Mouse (Mus musculus) ES-E14 (cell line): Measurements from ENCODE around the gene Pold3. TPM values are rescaled to one million over a fixed set of nuclear protein-coding genes. Genes with fewer than 3 reads are reported as not detected.
A peak's percentile ranks its signal among the peaks of the same experiment; 100 is the strongest.

Experiments used
- DNase-seq: peaks from one replicate; pipeline ENCODE4 v3.0.0-alpha.2; 2013; ENCODE audit warnings: low read depth, low spot score
- H3K27ac ChIP-seq: 2 replicates; pipeline ENCODE4 v1.5.1; 2012; ENCODE audit warnings: low read depth, mild to moderate bottlenecking, low read length, moderate library complexity, mixed read lengths; ENCODE audit not compliant: poor library complexity, insufficient read depth, severe bottlenecking
- H3K36me3 ChIP-seq: 2 replicates; pipeline ENCODE4 v1.6.1; 2012; ENCODE audit warnings: mild to moderate bottlenecking, low read length, moderate library complexity, mixed read lengths; ENCODE audit not compliant: control insufficient read depth, poor library complexity, insufficient read depth, severe bottlenecking
- H3K4me1 ChIP-seq, 2 experiments: fragments of 150-350 bp in 1 of 2; sonication (generic) in 1 of 2; 2 replicates each; pipeline ENCODE4 v1.6.1; 2012; ENCODE audit warnings: low read length in 2 of 2, mild to moderate bottlenecking in 1 of 2, mixed read lengths in 1 of 2; ENCODE audit not compliant: control insufficient read depth in 2 of 2, insufficient read depth in 2 of 2, poor library complexity in 1 of 2
- H3K4me3 ChIP-seq, 2 experiments: fragments of 150-350 bp in 1 of 2; sonication (generic) in 1 of 2; 2 replicates each; pipeline ENCODE4 v1.5.1; 2012; ENCODE audit warnings: low read length in 2 of 2, low read depth in 1 of 2, mild to moderate bottlenecking in 1 of 2, mixed read lengths in 1 of 2; ENCODE audit not compliant: insufficient read depth in 1 of 2, poor library complexity in 1 of 2, severe bottlenecking in 1 of 2
- H3K9ac ChIP-seq: 2 replicates; pipeline ENCODE4 v1.6.1; 2012; ENCODE audit warnings: low read depth, mild to moderate bottlenecking, low read length, mixed read lengths; ENCODE audit not compliant: poor library complexity, insufficient read depth, severe bottlenecking
- H3K9me3 ChIP-seq: fragments of 150-350 bp; sonication (generic); 2 replicates; pipeline ENCODE4 v1.6.1; 2012; ENCODE audit warnings: low read depth, mild to moderate bottlenecking, low read length; ENCODE audit not compliant: control insufficient read depth, insufficient read depth
- CHD2 ChIP-seq: IDR thresholded peaks from 2 replicates; pipeline ENCODE4 v1.6.1; 2014; ENCODE audit warnings: mild to moderate bottlenecking, low read depth, low read length, inconsistent platforms
- HCFC1 ChIP-seq: IDR thresholded peaks from 2 replicates; pipeline ENCODE4 v1.6.1; 2012; ENCODE audit warnings: low read length, inconsistent platforms, borderline replicate concordance; ENCODE audit not compliant: insufficient read depth
- MAFK ChIP-seq: IDR thresholded peaks from 2 replicates; pipeline ENCODE4 v1.6.1; 2014; ENCODE audit warnings: mild to moderate bottlenecking, low read depth, low read length, inconsistent platforms; ENCODE audit not compliant: insufficient read depth
- ZC3H11A ChIP-seq: IDR thresholded peaks from 2 replicates; pipeline ENCODE4 v1.6.1; 2012; ENCODE audit warnings: low read depth, mild to moderate bottlenecking, inconsistent platforms, low read length, borderline replicate concordance
- ZNF384 ChIP-seq: IDR thresholded peaks from 2 replicates; pipeline ENCODE4 v1.6.1; 2012; ENCODE audit warnings: low read depth, low read length, inconsistent platforms
- in situ Hi-C, 2 experiments: fragments of 600-800 bp; cut with MboI; formaldehyde crosslinking; loops; one replicate each; pipeline ENCODE4 v1.15.1; 2025; ENCODE audit warnings: low sequenced_read_pairs in 2 of 2, inconsistent platforms in 1 of 2; ENCODE audit not compliant: unreplicated experiment in 2 of 2
- total RNA-seq: library from RNA; depleted of rRNA; stranded (reverse); fragments of 300-350 nt; gene quantifications from 2 replicates; pipeline ENCODE4 v1.2.3, GENCODE M21; 2012

Pold3 gene
- total RNA-seq, 1 experiment = 42.5 TPM

DNA sequence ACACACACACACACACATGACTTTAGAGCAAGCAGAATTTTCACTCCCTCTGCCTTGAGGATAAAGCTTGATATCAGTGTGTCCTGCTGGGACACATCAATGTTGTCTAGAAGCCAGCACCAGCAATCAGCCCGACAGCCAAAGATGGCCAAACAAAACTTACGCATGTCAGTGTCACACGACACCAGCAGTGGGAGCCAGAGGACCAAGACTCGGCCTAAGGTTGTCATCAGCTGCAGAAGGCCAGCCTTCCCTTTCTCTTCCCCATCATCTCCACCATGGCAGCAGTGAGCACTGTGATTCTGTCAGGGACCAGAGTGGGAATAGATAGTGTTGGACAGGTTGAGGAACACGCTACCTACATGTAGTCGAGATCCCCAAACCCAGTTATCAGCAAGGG is 2.1 kb upstream of the Pold3 start:
- H3K4me3 ChIP-seq = no peak overlapping the region
- H3K27ac ChIP-seq = no peak overlapping the region
- DNase-seq = peak; percentile 44
- no peaks in the 10 kb centered on the region for H3K9me3 ChIP-seq
- in situ Hi-C loops = no loop called here
- H3K9ac ChIP-seq = no peak overlapping the region
- peaks cover 2 to 3% of the 10 kb centered on the region in 2 experiments; a peak in 1 of 4 replicates for H3K4me1 ChIP-seq
- H3K36me3 ChIP-seq = no peaks in the 10 kb centered on the region
- no peak for TF ChIP-seq CHD2
- TF ChIP-seq MAFK = no peak
- no peak for TF ChIP-seq ZC3H11A
- no peak for TF ChIP-seq ZNF384
- TF ChIP-seq HCFC1 = no peak

DNA sequence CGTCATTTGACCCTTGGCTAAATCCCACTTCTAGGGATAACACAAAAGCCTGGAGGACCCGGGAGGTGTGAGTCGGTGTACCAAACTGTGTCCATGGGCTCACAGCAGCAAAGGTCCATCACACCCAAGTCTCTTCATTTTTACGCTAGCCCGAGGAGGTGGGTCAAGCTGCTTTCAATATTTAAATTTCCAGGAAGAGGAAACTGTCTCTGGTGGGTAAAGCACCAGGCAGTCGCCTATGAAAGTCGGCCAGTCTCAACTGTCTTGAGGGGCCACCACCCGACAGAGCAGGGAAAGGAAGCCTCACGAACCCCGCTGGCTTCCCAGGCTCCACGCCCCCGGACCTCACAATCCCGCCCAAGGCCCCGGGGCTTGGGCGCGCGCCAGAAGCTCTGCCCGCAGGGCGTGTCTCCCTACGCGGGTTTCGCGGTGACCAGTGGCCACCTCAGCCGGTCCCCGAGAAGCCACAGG is 539 bp downstream of the Pold3 start:
- DNase-seq = peak; percentile 30
- Histone ChIP-seq H3K9ac (peak overlapping the region; percentile 98), H3K27ac (peak overlapping the region; percentile 90), H3K9me3 (no peaks in the 10 kb centered on the region), H3K4me1 (peaks cover 4 to 5% of the 10 kb centered on the region in 2 experiments; a peak in 2 of 4 replicates), H3K36me3 (peaks cover 2% of the 10 kb centered on the region; the same call in 1 of the 2 replicates), H3K4me3 (peak overlapping the region; percentile 82 to 97)
- in situ Hi-C loops = no loop called here
- TF ChIP-seq HCFC1 (no peak), MAFK (no peak), CHD2 (no peak), ZNF384 (no peak), ZC3H11A (no peak)

DNA sequence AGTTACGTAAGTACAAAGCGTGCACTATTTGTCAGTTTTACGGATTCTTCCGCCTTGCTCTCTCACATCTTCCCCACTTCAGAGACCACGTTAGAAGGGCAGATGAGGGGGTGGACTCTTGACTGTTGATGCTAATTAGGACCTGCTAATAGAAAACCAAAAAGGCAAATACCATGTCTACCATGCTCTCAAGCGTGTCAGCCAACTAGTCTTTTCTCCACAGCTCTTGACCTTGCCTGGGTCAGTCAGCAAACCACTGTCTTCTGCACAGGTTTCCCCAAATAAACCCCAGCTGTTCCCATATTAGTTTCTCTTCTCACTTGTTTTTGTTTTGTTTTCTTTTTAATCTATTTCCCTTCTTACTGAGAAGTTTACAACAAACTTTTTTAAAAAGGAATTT is 7.1 kb downstream of the Pold3 start:
- TF ChIP-seq MAFK = no peak
- TF ChIP-seq ZC3H11A = no peak
- TF ChIP-seq HCFC1 = no peak
- TF ChIP-seq CHD2 = no peak
- no peak for TF ChIP-seq ZNF384
- no peak overlapping the region for H3K4me3 ChIP-seq
- H3K9ac ChIP-seq = no peak overlapping the region
- in situ Hi-C loops = no loop called here
- H3K9me3 ChIP-seq = no peaks in the 10 kb centered on the region
- H3K4me1 ChIP-seq = peaks cover 2 to 5% of the 10 kb centered on the region in 2 experiments; a peak in 2 of 4 replicates
- no peak for DNase-seq
- no peak overlapping the region for H3K27ac ChIP-seq
- peaks cover 14% of the 10 kb centered on the region; the same call in 1 of the 2 replicates for H3K36me3 ChIP-seq

DNA sequence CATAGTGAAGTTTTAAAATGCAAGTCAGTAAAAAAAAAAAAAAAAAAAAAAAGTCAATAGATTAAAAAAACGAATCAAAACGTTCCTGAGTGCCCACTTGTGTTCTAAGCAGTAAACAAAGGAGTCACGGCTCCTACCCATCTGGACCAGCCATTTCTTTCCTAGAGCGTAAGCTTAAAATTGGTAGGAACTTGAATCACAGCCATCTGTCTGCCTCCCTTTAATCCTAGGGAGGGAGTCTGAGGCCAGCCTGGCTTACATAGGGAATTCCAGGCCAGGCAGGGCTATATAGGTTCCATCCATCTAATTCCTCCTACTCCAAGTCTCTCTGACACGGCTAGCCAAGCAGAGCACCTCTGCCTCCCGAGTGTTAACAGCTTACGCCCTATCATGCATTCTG is 7.5 kb downstream of the Pold3 start:
- in situ Hi-C loops = no loop called here
- no peak overlapping the region for H3K9ac ChIP-seq
- no peaks in the 10 kb centered on the region for H3K9me3 ChIP-seq
- no peak for DNase-seq
- peaks cover 16% of the 10 kb centered on the region; the same call in 1 of the 2 replicates for H3K36me3 ChIP-seq
- no peak overlapping the region for H3K4me3 ChIP-seq
- TF ChIP-seq CHD2 (no peak), HCFC1 (no peak), ZNF384 (no peak), ZC3H11A (no peak), MAFK (no peak)
- H3K27ac ChIP-seq = no peak overlapping the region
- H3K4me1 ChIP-seq = peaks cover 2% of the 10 kb centered on the region in 2 experiments; a peak in 2 of 4 replicates

DNA sequence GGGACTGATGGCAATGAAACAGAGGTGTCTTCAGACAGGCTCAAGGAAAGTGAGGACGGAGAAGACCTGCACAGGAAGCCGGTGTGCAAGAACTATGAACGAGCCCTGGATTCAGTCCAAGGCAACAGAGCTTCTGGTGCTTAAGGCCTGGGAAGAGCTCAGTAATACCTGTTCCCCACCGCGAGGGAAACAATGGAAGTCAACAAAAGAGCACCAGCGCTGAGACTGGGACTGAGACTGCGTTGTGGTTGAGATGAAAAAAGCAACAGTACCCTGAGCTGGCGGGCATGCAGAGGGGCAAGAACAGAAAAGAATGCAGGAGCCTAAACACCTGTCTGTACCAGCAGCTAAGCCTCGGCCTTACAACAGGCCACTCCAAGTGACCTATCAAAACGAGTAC is 9.9 kb downstream of the Pold3 start:
- H3K4me3 ChIP-seq = no peak overlapping the region
- H3K9ac ChIP-seq = no peak overlapping the region
- in situ Hi-C loops = no loop called here
- no peak for TF ChIP-seq CHD2
- no peak for TF ChIP-seq ZNF384
- TF ChIP-seq MAFK = no peak
- no peak for TF ChIP-seq ZC3H11A
- TF ChIP-seq HCFC1 = no peak
- no peak overlapping the region for H3K27ac ChIP-seq
- no peak for DNase-seq
- no peaks in the 10 kb centered on the region for H3K4me1 ChIP-seq
- no peaks in the 10 kb centered on the region for H3K9me3 ChIP-seq
- peaks cover 19% of the 10 kb centered on the region for H3K36me3 ChIP-seq
